Mouse (Mus musculus) intestine, postnatal 0 days (tissue): ENCODE results near the gene Etv6. TPM values are rescaled to one million over a fixed set of nuclear protein-coding genes. Genes with fewer than 3 reads are reported as not detected.

Source experiments
- ATAC-seq: fragments of 200-750 bp; cut with Nextera tagmentation; 2 replicates; pipeline ENCODE4 v1.8.0; 2017; ENCODE audit warnings: mild to moderate bottlenecking, moderate TSS enrichment, moderate library complexity
- H3K27ac ChIP-seq: fragments of 300-500 bp; sonication (generic); 2 replicates; pipeline ENCODE4 v1.5.1; 2014; ENCODE audit warnings: mild to moderate bottlenecking, low read depth, low read length, moderate library complexity
- H3K27me3 ChIP-seq: fragments of 300-500 bp; sonication (generic); replicated peaks from 2 replicates; pipeline ENCODE4 v1.6.1; 2014; ENCODE audit warnings: low read length, mixed read lengths; ENCODE audit not compliant: control insufficient read depth, insufficient read depth
- H3K36me3 ChIP-seq: fragments of 300-500 bp; sonication (generic); 2 replicates; pipeline ENCODE4 v1.6.1; 2014; ENCODE audit warnings: mild to moderate bottlenecking, moderate library complexity; ENCODE audit not compliant: control insufficient read depth, insufficient read depth
- H3K4me1 ChIP-seq: fragments of 300-500 bp; sonication (generic); replicated peaks from 2 replicates; pipeline ENCODE4 v1.6.1; 2014; ENCODE audit warnings: antibody characterized with exemption, low read length, mixed read lengths; ENCODE audit not compliant: control insufficient read depth, insufficient read depth
- H3K4me2 ChIP-seq: fragments of 300-500 bp; sonication (generic); replicated peaks from 2 replicates; pipeline ENCODE4 v1.6.1; 2014; ENCODE audit warnings: low read depth, mild to moderate bottlenecking, moderate library complexity
- H3K4me3 ChIP-seq: fragments of 300-500 bp; sonication (generic); 2 replicates; pipeline ENCODE4 v1.5.1; 2014; ENCODE audit warnings: low read depth, low read length
- H3K9ac ChIP-seq: fragments of 300-500 bp; sonication (generic); 2 replicates; pipeline ENCODE4 v1.6.1; 2014; ENCODE audit warnings: mild to moderate bottlenecking, low read depth, low read length
- H3K9me3 ChIP-seq: fragments of 300-500 bp; sonication (generic); 2 replicates; pipeline ENCODE4 v1.6.1; 2016; ENCODE audit warnings: mixed run types; ENCODE audit not compliant: control insufficient read depth
- CTCF ChIP-seq: sonication (generic); IDR thresholded peaks from 2 replicates; pipeline ENCODE4 v1.5.1; 2016; ENCODE audit warnings: low read depth, mild to moderate bottlenecking, control low read depth, antibody characterized with exemption, moderate library complexity
- WGBS: fragments of 180-500 bp; shearing (Covaris S2); extraction: QIAGEN DNeasy Blood & Tissue Kit; methylation state at CpG from one replicate; pipeline ENCODE4 v1.1.7; 2014; 5-methylcytosine and 5-hydroxymethylcytosine counted together
- polyA plus RNA-seq: library from polyadenylated mRNA; unstranded; fragments of >200 nt; fragmentation: Nextera tagmentation; extraction: Ambion mirVana; gene quantifications from 2 replicates; pipeline ENCODE4 v1.2.1, GENCODE M21; 2015

Etv6 gene
- polyA plus RNA-seq, 1 experiment from 2014 or later, result 7.8 TPM

GRCm38 (mm10) chr6:134115219-134115968 lies 79.9 kb downstream of the Etv6 start:
- 79% methylated on average over 14 of the region's 14 CpGs for WGBS
- Histone ChIP-seq H3K36me3 (peaks cover 3% of the 10 kb centered on the region; the same call in 1 of the 2 replicates), H3K9ac (no peak overlapping the region), H3K4me2 (no peak overlapping the region), H3K27ac (no peak overlapping the region; the same call in 1 of the 2 replicates), H3K9me3 (no peaks in the 10 kb centered on the region), H3K27me3 (no peaks in the 10 kb centered on the region), H3K4me3 (no peak overlapping the region), H3K4me1 (peaks cover 7% of the 10 kb centered on the region; the same call in 1 of the 2 replicates)
- no peak for TF ChIP-seq CTCF
- ATAC-seq, result no peak

- H3K36me3 ChIP-seq, result peaks cover 9% of the 10 kb centered on the region; the same call in 1 of the 2 replicates
- H3K4me3 ChIP-seq, result no peak overlapping the region
- no peak overlapping the region for H3K27ac ChIP-seq
- TF ChIP-seq CTCF, result no peak
- ATAC-seq, result peak; percentile 17; the same call in 1 of the 2 replicates
- no peaks in the 10 kb centered on the region for H3K9me3 ChIP-seq
- H3K27me3 ChIP-seq, result no peaks in the 10 kb centered on the region
- no peak overlapping the region for H3K4me2 ChIP-seq
- 71% methylated on average over 13 of the region's 13 CpGs for WGBS
- peaks cover 3% of the 10 kb centered on the region; the same call in 1 of the 2 replicates for H3K4me1 ChIP-seq
- H3K9ac ChIP-seq, result no peak overlapping the region
These were observed 82.0 kb downstream of the Etv6 start for GRCm38 (mm10) chr6:134117380-134117938.

GRCm38 (mm10) chr6:134118506-134118905 lies 83.0 kb downstream of the Etv6 start:
- H3K4me1 ChIP-seq, result no peaks in the 10 kb centered on the region; the same call in 1 of the 2 replicates
- H3K4me2 ChIP-seq, result no peak overlapping the region
- H3K4me3 ChIP-seq, result no peak overlapping the region
- no peak for TF ChIP-seq CTCF
- WGBS, result 83% methylated on average over 5 of the region's 5 CpGs
- H3K27me3 ChIP-seq, result no peaks in the 10 kb centered on the region
- H3K9ac ChIP-seq, result no peak overlapping the region
- H3K36me3 ChIP-seq, result peaks cover 9% of the 10 kb centered on the region; the same call in 1 of the 2 replicates
- ATAC-seq, result no peak
- no peak overlapping the region for H3K27ac ChIP-seq
- no peaks in the 10 kb centered on the region for H3K9me3 ChIP-seq

- no peaks in the 10 kb centered on the region for H3K4me1 ChIP-seq
- H3K36me3 ChIP-seq, result peaks cover 9% of the 10 kb centered on the region; the same call in 1 of the 2 replicates
- no peak overlapping the region for H3K9ac ChIP-seq
- 6% methylated on average over 4 of the region's 4 CpGs for WGBS
- no peaks in the 10 kb centered on the region for H3K27me3 ChIP-seq
- no peak overlapping the region for H3K4me2 ChIP-seq
- no peak overlapping the region for H3K27ac ChIP-seq
- H3K9me3 ChIP-seq, result no peaks in the 10 kb centered on the region
- H3K4me3 ChIP-seq, result no peak overlapping the region
- no peak for TF ChIP-seq CTCF
- peak; percentile 36; the same call in 1 of the 2 replicates for ATAC-seq
These were observed 83.6 kb downstream of the Etv6 start for GRCm38 (mm10) chr6:134119136-134119535.

- Histone ChIP-seq H3K4me1 (no peaks in the 10 kb centered on the region), H3K27ac (no peak overlapping the region), H3K9ac (no peak overlapping the region), H3K4me2 (no peak overlapping the region), H3K9me3 (no peaks in the 10 kb centered on the region), H3K27me3 (no peaks in the 10 kb centered on the region), H3K36me3 (peaks cover 9% of the 10 kb centered on the region; the same call in 1 of the 2 replicates), H3K4me3 (no peak overlapping the region)
- ATAC-seq, result no peak
- 60% methylated on average over 4 of the region's 4 CpGs for WGBS
- no peak for TF ChIP-seq CTCF
These were observed 84.7 kb downstream of the Etv6 start for GRCm38 (mm10) chr6:134120227-134120626.

GRCm38 (mm10) chr6:134120712-134121111 lies 85.2 kb downstream of the Etv6 start:
- TF ChIP-seq CTCF, result no peak
- H3K4me3 ChIP-seq, result no peak overlapping the region
- no peak overlapping the region for H3K9ac ChIP-seq
- peaks cover 9% of the 10 kb centered on the region; the same call in 1 of the 2 replicates for H3K36me3 ChIP-seq
- no peaks in the 10 kb centered on the region for H3K4me1 ChIP-seq
- no peak overlapping the region for H3K27ac ChIP-seq
- no peaks in the 10 kb centered on the region for H3K9me3 ChIP-seq
- ATAC-seq, result 0 out of 2 replicates have a peak, but pooled peaks have one; percentile 17
- H3K4me2 ChIP-seq, result no peak overlapping the region
- WGBS, result 57% methylated on average over 12 of the region's 12 CpGs
- H3K27me3 ChIP-seq, result no peaks in the 10 kb centered on the region
